Mouse (Mus musculus) olfactory bulb, adult 2 months (tissue): ENCODE results near the gene Arglu1.

Experiments
- CTCF ChIP-seq: fragments of 200-500 bp; IDR thresholded peaks from 2 replicates; pipeline ENCODE4 v1.5.1; 2012; ENCODE audit warnings: low read depth, mild to moderate bottlenecking, low read length, moderate library complexity; ENCODE audit not compliant: insufficient read depth
- POLR2A ChIP-seq: fragments of 200-500 bp; IDR thresholded peaks from 2 replicates; pipeline ENCODE4 v1.6.1; 2012; ENCODE audit warnings: mild to moderate bottlenecking, low read depth, low read length, moderate library complexity; ENCODE audit not compliant: insufficient read depth

DNA sequence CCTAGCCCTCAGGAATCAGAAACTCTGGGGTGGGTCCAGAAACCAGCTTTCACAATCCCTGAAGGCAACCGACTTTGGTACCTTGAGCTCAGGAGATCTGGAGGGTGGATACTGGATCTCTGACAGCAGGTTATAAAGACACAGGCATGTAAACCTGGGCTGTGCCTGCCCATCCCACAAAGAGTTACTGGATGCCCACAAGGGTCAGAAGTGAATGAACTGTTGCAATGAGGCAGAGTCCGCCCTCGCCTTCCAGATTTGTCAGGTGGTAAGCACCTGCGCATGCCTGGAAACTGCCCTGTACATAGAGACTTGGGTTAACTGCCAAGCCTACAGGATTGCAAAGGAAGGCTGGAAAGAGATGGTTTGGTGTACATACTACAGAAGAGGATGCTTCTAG, 37.9 kb downstream of the Arglu1 start:
- no peak for TF ChIP-seq CTCF
- no peak for TF ChIP-seq POLR2A
